Mouse (Mus musculus): ENCODE measurements around the gene Pgpep1l. TPM values are rescaled to one million over a fixed set of nuclear protein-coding genes. Genes with fewer than 3 reads are reported as not detected.

Gene Pgpep1l
- polyA plus RNA-seq, 1 experiment from 2014 or later, result not detected

DNA sequence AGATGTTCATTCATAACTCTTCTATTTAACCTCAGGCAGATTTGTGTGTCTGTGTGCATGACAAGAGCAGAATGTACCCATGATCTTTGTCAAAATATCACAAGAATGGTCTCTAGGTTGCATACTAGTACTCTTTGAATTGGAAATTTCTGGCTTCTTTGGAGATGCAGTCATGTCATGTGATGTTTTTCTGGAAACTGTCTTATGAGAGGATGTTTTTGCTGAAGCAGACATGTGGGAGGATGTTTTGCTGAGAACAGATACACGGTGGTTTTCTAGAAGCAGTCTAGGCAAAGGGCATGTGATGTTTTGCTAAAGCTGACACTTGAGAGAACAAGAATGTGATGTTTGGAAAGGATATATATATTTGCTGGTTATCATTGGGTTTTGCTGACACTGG is 13.6 kb downstream of the Pgpep1l start:
- no peak for ATAC-seq (replicated peaks)
- H3K9me3 ChIP-seq, result no peaks in the 10 kb centered on the region
- 88% methylated on average over 1 of the region's 1 CpGs for WGBS
- no peaks in the 10 kb centered on the region for H3K4me1 ChIP-seq
- H3K27me3 ChIP-seq, result no peaks in the 10 kb centered on the region
- no peak overlapping the region for H3K4me2 ChIP-seq (replicated peaks)
- no peak overlapping the region for H3K27ac ChIP-seq (replicated peaks)
- H3K9ac ChIP-seq (replicated peaks), result no peak overlapping the region
- no peaks in the 10 kb centered on the region for H3K36me3 ChIP-seq
- no peak overlapping the region for H3K4me3 ChIP-seq

- Histone ChIP-seq H3K4me1 (no peaks in the 10 kb centered on the region), H3K4me2 (replicated peaks) (no peak overlapping the region), H3K27me3 (no peaks in the 10 kb centered on the region), H3K36me3 (no peaks in the 10 kb centered on the region), H3K9ac (replicated peaks) (no peak overlapping the region), H3K27ac (replicated peaks) (no peak overlapping the region), H3K9me3 (no peaks in the 10 kb centered on the region), H3K4me3 (no peak overlapping the region)
- WGBS, result 84% methylated on average over 8 of the region's 8 CpGs
- ATAC-seq (replicated peaks), result no peak
Measured at GRCm38 (mm10) chr7:68246249-68246648, 17.8 kb downstream of the Pgpep1l start.

DNA sequence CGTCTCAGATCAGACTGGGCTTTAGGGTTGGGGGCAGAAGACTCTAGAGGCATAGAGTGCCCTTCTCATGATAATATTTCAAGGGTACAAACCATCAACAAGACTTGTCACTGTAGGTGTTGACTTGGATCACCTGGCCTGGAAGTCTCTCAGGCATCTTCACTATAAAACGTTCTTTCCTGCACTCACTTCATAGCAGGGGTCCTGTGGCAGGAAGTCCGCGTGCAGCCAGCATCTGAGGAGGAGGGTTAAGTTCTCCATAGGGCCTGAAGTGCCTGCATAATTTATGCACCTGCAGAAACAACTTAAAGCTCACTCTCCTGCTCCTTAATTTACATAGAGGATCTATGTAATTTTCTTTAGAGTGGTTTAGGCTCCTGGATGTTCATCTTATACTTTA is 18.4 kb downstream of the Pgpep1l start:
- H3K9ac ChIP-seq (replicated peaks), result no peak overlapping the region
- H3K9me3 ChIP-seq, result no peaks in the 10 kb centered on the region
- H3K36me3 ChIP-seq, result no peaks in the 10 kb centered on the region
- no peak overlapping the region for H3K4me2 ChIP-seq (replicated peaks)
- H3K27ac ChIP-seq (replicated peaks), result no peak overlapping the region
- ATAC-seq (replicated peaks), result no peak
- H3K27me3 ChIP-seq, result no peaks in the 10 kb centered on the region
- WGBS, result 43% methylated on average over 4 of the region's 4 CpGs
- H3K4me1 ChIP-seq, result no peaks in the 10 kb centered on the region
- H3K4me3 ChIP-seq, result no peak overlapping the region

- WGBS, result 84% methylated on average over 9 of the region's 9 CpGs
- Histone ChIP-seq H3K4me3 (no peak overlapping the region), H3K4me1 (no peaks in the 10 kb centered on the region), H3K9ac (replicated peaks) (no peak overlapping the region), H3K27ac (replicated peaks) (no peak overlapping the region), H3K27me3 (no peaks in the 10 kb centered on the region), H3K36me3 (no peaks in the 10 kb centered on the region), H3K4me2 (replicated peaks) (no peak overlapping the region), H3K9me3 (no peaks in the 10 kb centered on the region)
- no peak for ATAC-seq (replicated peaks)
Measured at GRCm38 (mm10) chr7:68241205-68241604, 22.8 kb downstream of the Pgpep1l start.

DNA sequence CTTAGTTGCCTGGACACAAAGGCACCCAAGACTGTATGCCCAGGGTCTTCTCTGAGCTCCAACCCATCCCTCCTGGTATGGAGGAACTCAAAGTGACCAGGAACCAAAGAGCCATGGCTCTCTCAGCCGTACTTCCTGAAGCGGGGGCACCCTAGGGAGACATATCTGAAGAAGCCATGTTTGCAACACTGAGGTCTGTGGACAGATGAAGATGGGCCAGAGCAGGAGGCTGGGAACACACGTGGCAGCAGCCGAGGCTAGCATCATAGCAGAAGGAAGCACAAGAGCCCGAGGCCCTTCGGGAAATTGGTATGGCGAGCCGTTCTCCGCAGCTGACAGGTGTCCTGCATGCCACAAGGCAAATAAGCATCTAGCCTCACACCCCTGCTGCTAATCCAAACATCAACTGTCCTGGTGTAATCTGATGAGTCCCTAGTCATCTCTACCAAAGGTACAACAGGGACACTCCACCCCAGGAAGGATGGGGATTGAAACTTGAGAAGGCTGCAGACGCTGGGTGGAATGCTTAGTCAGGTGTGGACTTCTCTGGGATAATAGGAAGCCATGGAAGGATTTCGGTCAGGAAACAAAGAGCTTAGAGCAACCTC is 24.7 kb downstream of the Pgpep1l start:
- ATAC-seq (replicated peaks), result no peak
- no peaks in the 10 kb centered on the region for H3K9me3 ChIP-seq

DNA sequence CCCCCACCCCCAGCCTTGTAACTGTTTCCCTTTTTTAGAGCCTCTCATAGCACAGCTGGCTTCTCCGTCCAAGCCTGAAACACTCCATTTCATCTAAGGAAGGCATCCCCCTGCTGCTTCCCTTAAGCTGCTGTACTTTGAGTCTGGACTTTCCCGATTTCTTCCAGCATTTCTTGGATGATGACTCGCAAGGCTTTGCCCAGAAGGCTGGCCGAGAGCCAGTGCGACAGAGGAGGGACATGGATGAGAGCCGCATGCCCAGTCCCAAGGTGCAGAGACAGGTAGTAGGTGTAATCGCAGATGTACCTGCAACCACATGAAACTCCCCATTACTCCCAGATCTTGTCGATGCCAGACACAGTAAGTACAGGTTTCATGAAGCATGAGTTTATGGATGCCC is 27.2 kb downstream of the Pgpep1l start:
- ATAC-seq (replicated peaks), result no peak

More for the DNA sequence above, 24.7 kb downstream of the Pgpep1l start:
- Histone ChIP-seq H3K36me3 (no peaks in the 10 kb centered on the region), H3K27me3 (no peaks in the 10 kb centered on the region), H3K4me3 (no peak overlapping the region), H3K9ac (replicated peaks) (no peak overlapping the region), H3K4me2 (replicated peaks) (no peak overlapping the region), H3K4me1 (no peaks in the 10 kb centered on the region), H3K27ac (replicated peaks) (no peak overlapping the region)
- WGBS, result 69% methylated on average over 11 of the region's 11 CpGs

DNA sequence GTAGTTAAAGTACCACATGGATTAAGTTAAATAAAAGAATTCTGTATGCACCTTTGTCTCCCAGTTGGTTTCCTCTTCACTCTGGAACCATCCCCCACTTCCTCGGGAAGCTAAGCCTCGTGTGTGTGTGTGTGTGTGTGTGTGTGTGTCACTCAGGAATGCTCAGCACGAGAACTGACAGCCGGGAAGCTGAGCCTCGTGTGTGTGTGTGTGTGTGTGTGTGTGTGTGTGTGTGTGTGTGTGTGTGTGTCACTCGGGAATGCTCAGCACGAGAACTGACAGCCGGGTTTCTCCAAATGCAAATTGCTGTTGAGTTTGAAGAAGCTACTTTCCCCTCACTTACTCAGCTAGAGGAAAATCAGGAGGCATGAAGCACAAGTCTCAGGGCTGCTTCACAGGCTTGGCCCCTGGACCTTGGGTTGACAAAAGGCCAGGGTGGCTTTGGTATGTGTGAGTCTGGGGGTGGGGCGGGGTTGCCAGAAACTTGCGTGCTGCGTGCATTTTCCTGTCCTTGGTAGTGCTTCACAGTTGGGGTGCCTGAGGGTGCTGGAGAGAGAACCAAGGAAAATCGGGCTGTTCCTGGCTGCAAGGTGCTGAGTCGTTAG is 30.3 kb downstream of the Pgpep1l start:
- Histone ChIP-seq H3K4me2 (replicated peaks) (no peak overlapping the region), H3K27me3 (no peaks in the 10 kb centered on the region), H3K27ac (replicated peaks) (no peak overlapping the region), H3K9ac (replicated peaks) (no peak overlapping the region), H3K9me3 (no peaks in the 10 kb centered on the region), H3K4me3 (no peak overlapping the region), H3K36me3 (no peaks in the 10 kb centered on the region), H3K4me1 (peaks cover 18% of the 10 kb centered on the region)
- 28% methylated on average over 11 of the region's 13 CpGs for WGBS
- peak; percentile 73 for ATAC-seq (replicated peaks)

More for the DNA sequence above, 27.2 kb downstream of the Pgpep1l start:
- H3K27ac ChIP-seq (replicated peaks), result no peak overlapping the region
- no peak overlapping the region for H3K9ac ChIP-seq (replicated peaks)
- H3K4me1 ChIP-seq, result peaks cover 13% of the 10 kb centered on the region
- H3K9me3 ChIP-seq, result no peaks in the 10 kb centered on the region
- no peaks in the 10 kb centered on the region for H3K27me3 ChIP-seq
- no peak overlapping the region for H3K4me2 ChIP-seq (replicated peaks)
- H3K36me3 ChIP-seq, result no peaks in the 10 kb centered on the region
- H3K4me3 ChIP-seq, result no peak overlapping the region
- 85% methylated on average over 8 of the region's 8 CpGs for WGBS

DNA sequence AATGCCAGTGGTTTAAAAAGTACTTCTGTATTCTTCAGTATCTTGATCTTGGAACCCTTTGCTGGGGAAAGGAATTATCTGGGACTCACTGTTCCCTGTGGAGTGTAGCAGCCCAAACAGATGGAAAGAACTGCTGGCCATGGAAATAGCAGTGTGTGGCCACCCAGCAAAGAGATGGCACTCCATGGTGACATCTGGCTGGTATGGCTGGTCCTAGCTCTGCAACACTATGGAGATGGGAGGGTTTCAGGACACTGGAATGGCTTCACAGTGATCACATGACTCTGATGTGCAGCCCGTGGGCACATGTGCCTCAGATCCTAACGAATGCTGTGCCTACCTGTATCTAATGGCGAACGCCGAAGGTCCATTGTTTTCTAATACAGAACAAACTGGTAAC is 31.5 kb downstream of the Pgpep1l start:
- Histone ChIP-seq H3K4me2 (replicated peaks) (no peak overlapping the region), H3K9ac (replicated peaks) (no peak overlapping the region), H3K36me3 (no peaks in the 10 kb centered on the region), H3K9me3 (no peaks in the 10 kb centered on the region), H3K27me3 (no peaks in the 10 kb centered on the region), H3K4me3 (no peak overlapping the region), H3K27ac (replicated peaks) (0 out of 2 replicates have a peak overlapping the region, but pooled peaks have one; percentile 23), H3K4me1 (peaks cover 24% of the 10 kb centered on the region)
- WGBS, result 72% methylated on average over 5 of the region's 5 CpGs
- ATAC-seq (replicated peaks), result no peak

GRCm38 (mm10) chr7:68230831-68231230 is 33.2 kb downstream of the Pgpep1l start:
- no peaks in the 10 kb centered on the region for H3K27me3 ChIP-seq
- 70% methylated on average over 9 of the region's 9 CpGs for WGBS
- H3K9ac ChIP-seq (replicated peaks), result no peak overlapping the region
- H3K4me2 ChIP-seq (replicated peaks), result no peak overlapping the region
- H3K36me3 ChIP-seq, result peaks cover 6% of the 10 kb centered on the region; the same call in 1 of the 2 replicates
- peaks cover 24% of the 10 kb centered on the region for H3K4me1 ChIP-seq
- peak; percentile 29; the same call in 1 of the 2 replicates for ATAC-seq (replicated peaks)
- H3K27ac ChIP-seq (replicated peaks), result no peak overlapping the region
- H3K9me3 ChIP-seq, result no peaks in the 10 kb centered on the region
- no peak overlapping the region for H3K4me3 ChIP-seq

DNA sequence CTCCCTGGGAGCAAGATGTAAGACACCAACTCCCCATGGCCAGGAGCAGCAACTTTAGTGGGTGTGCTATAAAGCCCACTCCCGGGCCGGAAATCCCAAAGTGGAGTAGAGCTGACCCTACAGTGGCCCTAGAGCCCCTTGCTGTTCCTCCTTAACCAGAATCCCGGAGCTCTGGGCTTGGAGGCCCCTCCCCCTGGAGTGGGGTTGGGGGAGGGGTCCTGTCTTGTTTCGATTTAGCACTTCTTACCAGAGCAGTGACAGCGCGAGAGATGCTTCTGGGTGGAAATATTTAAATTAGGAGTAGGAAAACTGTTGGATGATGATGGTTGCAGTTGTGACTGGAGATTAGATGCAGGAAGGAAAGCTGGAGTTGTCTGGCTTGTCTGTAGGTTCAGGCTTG is 35.5 kb downstream of the Pgpep1l start:
- Histone ChIP-seq H3K4me2 (replicated peaks) (no peak overlapping the region), H3K4me1 (peaks cover 26% of the 10 kb centered on the region), H3K36me3 (peaks cover 6% of the 10 kb centered on the region; the same call in 1 of the 2 replicates), H3K9me3 (no peaks in the 10 kb centered on the region), H3K27me3 (no peaks in the 10 kb centered on the region), H3K27ac (replicated peaks) (no peak overlapping the region), H3K4me3 (no peak overlapping the region), H3K9ac (replicated peaks) (no peak overlapping the region)
- ATAC-seq (replicated peaks), result peak; percentile 47; the same call in 1 of the 2 replicates
- WGBS, result 27% methylated on average over 6 of the region's 6 CpGs

GRCm38 (mm10) chr7:68227621-68228020 is 36.4 kb downstream of the Pgpep1l start:
- Histone ChIP-seq H3K4me3 (no peak overlapping the region), H3K4me1 (peaks cover 29% of the 10 kb centered on the region), H3K4me2 (replicated peaks) (no peak overlapping the region), H3K36me3 (peaks cover 6% of the 10 kb centered on the region; the same call in 1 of the 2 replicates), H3K9me3 (no peaks in the 10 kb centered on the region), H3K9ac (replicated peaks) (no peak overlapping the region), H3K27ac (replicated peaks) (0 out of 2 replicates have a peak overlapping the region, but pooled peaks have one; percentile 17), H3K27me3 (no peaks in the 10 kb centered on the region)
- 83% methylated on average over 4 of the region's 4 CpGs for WGBS
- ATAC-seq (replicated peaks), result no peak

- H3K4me2 ChIP-seq (replicated peaks), result no peak overlapping the region
- ATAC-seq (replicated peaks), result no peak
- no peak overlapping the region for H3K9ac ChIP-seq (replicated peaks)
- H3K27me3 ChIP-seq, result no peaks in the 10 kb centered on the region
- H3K4me3 ChIP-seq, result no peak overlapping the region
- no peaks in the 10 kb centered on the region for H3K9me3 ChIP-seq
- H3K36me3 ChIP-seq, result peaks cover 6% of the 10 kb centered on the region; the same call in 1 of the 2 replicates
- WGBS, result 85% methylated on average over 11 of the region's 11 CpGs
- peaks cover 30% of the 10 kb centered on the region for H3K4me1 ChIP-seq
- H3K27ac ChIP-seq (replicated peaks), result no peak overlapping the region
Measured at GRCm38 (mm10) chr7:68227021-68227420, 37.0 kb downstream of the Pgpep1l start.
